Mouse (Mus musculus) heart, adult 11 months (tissue): ENCODE results near the gene Tmco1.
A peak's percentile ranks its signal among the peaks of the same experiment; 100 is the strongest.
"Not testable (repeated sequence)": the region's sequence is repeated elsewhere in the genome, so short reads cannot be mapped to it uniquely, and the experiment has no call there.

Experiments used
- DNase-seq: peaks from one replicate; pipeline ENCODE4 v3.0.0; 2022

Gene Tmco1

DNA sequence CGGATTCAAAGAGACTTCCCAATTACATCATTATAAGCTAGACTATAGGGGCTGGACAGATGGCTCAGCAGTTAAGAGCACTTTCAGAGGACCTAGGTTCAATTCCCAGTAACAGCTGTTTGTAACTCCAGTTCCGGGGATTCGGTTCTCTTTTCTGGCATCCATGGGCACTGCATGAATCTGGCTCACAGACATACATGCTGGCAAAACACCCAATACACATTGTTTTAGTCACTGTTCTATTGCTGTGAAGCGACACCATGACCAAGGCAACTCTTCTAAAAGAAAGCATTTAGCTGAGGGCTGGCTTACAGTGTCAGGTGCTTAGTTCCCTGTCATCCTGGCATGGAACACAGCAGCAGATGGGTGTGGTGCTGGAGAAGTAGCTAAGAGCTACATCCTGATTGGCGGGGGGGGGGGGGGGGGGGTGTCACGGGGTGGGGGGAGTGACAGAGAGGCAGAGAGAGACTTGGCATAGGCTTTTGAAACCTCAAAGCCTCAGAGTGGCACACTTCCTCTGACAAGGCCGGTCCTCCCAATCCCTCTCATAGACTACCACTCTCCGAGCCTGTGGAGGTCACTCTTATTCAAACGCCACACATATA, 31.1 kb downstream of the Tmco1 start:
- peak; percentile 93 for DNase-seq

GRCm38 (mm10) chr1:167340111-167340787, 32.1 kb downstream of the Tmco1 start:
- no peak for DNase-seq

DNA sequence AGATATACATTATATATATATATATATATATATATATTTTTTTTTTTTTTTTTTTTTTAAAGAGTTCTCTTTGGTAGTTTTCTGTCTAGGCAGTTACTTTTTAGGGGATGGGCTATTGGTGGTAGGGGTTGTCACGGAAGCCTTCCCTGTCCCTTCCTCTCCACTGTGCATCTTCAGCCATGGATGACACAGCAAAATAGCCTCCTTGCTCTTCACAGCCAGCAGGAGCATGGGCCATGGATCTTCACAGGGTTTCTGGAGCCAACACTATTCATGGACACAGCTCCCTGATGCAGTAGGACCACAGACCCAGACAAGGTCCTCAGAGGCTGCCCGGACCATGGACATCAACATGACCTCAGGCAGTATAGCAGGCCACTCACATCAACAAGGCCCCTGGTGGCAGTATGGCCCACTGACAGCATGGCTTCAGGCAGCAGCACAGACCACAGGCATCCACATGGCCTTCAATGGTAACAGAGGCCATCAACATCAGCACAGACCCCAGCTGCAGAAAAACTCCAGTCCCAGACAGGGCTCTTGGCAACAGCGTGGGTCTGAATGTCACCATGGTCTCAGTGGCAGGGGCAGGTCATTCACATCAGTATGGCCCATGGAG, 32.8 kb downstream of the Tmco1 start:
- DNase-seq = no peak

DNA sequence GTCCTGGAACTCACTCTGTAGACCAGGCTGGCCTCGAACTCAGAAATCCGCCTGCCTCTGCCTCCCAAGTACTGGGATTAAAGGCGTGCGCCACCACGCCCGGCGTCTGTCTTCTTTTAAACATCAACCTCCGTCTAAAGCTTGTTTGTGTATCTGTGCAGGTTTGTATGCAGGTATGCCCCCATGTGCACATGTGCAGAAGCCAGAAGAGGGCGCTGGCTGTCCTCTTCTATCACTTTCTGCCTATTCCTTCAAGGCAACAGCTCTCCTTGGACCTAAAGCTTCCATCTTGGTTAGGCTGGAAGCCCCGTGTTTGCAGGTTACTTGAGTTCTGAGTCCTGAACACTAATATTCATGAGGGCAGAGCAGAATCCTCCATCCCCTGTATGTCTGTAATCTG, 34.7 kb downstream of the Tmco1 start:
- no peak for DNase-seq

DNA sequence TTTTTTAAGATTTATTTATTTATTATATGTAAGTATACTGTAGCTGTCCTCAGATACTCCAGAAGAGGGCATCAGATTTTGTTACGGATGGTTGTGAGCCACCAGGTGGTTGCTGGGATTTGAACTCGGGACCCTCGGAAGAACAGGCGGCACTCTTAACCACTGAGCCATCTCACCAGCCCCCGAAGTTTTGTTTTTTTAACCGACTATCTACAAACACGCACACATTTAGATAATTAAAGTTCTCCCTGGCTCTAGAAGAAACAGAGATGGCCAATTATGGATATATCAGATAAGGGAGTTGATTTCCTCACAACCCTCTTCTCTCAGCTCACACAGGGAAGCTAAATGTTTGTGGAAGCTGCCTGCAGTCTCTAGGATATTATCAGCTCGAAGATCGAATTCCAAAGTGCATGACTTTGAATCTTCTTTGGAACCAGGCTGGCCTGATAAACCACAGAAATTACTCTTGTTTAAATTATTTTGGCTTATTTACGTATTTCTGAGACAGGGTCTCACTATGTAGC, 37.9 kb downstream of the Tmco1 start:
- not testable (repeated sequence) for DNase-seq

DNA sequence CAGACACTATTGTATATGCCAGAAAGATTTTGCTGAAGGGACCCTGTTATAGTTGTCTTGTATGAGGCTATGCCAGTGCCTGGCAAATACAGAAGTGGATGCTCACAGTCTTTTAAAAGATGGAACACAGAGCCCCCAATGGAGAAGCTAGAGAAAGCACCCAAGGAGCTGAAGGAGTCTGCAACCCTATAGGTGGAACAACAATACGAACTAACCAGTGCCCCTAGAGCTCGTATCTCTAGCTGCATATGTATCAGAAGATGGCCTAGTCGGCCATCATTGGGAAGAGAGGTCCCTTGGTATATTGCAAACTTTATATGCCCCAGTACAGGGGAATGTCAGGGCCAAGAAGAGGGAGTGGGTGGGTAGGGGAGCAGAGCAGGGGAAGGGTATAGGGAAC, 41.0 kb downstream of the Tmco1 start:
- DNase-seq = not testable (repeated sequence)

GRCm38 (mm10) chr1:167349815-167350596, 41.8 kb downstream of the Tmco1 start, which contains the start of gene Aldh9a1:
Aldh9a1 (plus strand) TSS chr1:167349991.
- DNase-seq = peak; percentile 100

GRCm38 (mm10) chr1:167350597-167351415, 42.6 kb downstream of the Tmco1 start:
- no peak for DNase-seq

GRCm38 (mm10) chr1:167352403-167352802, 44.2 kb downstream of the Tmco1 start:
- no peak for DNase-seq

GRCm38 (mm10) chr1:167357387-167357786, 49.2 kb downstream of the Tmco1 start:
- DNase-seq = no peak

DNA sequence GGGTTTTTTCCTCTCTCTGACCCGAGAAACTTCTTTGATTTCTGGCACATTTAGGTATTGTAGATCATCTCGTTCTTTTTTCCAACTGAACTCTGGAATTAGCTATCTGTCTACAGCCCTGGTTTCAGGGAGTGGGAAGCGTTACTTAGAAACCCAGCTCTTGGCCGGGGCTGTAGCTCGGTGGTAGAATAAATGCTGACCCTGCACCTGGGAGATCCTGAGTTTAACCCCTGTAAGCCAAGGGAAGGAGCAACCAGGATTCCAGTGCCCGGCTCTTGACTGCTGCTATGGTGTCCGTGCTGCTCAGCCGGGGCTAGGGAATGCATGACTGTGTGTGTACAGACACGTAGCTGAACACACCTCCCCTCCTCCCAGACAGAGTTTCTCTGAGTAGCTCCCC, 50.6 kb downstream of the Tmco1 start:
- no peak for DNase-seq

DNA sequence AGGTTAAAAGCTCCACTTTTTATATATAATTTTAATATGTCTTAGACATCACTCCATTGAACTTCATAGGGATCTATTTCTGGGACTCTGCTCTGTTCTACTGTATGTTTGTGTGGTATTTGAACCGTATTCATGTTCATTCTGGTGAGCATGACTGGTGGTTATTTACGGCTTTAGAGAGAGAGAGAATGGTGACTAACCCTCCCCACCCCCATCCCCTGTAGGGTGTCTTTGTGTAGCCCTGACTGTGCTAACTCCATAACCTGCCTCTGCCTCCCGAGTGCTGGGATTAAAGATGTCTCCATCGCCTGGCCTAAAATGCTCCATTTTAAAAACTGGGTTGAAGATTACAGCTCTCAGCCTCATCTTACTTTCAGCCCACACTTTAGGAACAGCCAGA, 52.1 kb downstream of the Tmco1 start:
- no peak for DNase-seq

DNA sequence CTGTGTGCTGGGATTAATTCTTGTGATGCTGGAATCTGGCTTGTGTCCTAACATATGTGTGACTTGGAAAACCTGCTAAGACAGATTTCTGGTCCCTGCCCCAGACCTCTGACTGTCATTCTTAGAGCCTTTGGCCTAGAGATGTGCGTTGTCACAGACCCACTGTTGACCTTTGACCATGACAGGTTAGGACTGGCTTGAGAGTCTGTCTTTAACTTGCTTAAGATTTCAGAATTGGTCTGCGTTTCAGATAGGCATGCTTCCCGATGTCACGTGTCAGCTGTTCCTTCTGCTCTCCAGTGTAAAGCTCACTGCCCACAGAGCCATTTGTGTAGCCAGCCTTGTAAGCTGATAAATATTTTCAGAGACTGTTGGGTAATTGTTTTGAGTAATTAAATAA, 54.6 kb downstream of the Tmco1 start:
- no peak for DNase-seq

DNA sequence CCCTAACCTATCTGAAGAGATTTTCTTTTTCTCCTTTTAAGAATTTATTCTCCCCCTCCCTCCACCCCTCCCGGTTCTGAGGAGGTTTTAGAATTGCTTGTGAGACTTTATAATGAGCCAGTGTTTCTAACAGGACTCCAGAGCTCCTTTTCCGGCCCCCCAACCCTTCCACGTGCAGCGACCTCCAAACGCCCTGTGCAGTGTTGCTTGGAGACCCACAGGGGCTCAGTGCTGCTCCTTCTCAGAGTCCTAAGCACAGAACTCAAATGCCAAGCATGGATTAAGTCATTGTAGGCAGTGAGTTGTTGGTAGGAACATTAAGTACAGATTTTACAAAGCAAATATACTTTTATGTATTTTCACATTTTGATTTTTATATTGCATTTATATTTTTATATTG, 55.1 kb downstream of the Tmco1 start:
- no peak for DNase-seq

DNA sequence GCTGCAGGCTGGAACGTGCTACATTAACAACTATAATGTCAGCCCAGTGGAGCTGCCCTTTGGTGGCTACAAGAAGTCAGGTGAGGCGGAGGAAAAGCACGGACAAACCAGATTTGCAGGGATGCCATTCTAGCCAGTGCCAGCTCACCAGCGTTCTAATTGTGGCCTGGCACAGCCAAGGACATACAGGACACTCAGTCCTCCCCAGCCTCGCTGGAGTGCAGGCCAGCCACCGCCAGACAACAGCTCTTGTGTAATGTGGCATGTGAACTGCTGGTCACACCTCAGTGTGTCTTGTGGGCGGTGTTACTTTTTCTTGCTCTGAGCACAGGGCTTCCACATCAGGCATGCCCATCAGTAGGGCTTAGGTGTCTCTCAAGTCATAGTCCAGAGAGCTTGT, 57.6 kb downstream of the Tmco1 start:
- peak; percentile 97 for DNase-seq

- no peak for DNase-seq
Observed at GRCm38 (mm10) chr1:167366621-167367020, 58.4 kb downstream of the Tmco1 start.

DNA sequence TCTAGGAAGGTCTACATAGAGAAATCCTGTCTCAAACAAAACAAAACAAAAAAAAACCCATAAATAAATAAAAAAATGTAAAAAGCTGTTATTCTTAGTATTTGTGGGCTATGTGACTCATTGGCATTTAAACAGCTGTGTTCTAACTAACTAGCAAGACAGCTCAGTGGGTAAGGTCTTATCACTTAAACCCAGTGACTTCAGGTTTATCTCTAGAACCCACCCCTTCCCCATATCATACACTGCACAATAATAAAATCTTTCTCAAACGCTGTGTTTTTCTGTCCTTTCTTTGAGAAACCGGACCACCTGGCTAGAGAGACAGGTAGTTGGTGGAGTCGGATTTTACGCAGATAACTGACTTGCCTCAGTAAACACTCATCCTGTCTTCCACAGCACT, 59.8 kb downstream of the Tmco1 start:
- no peak for DNase-seq

DNA sequence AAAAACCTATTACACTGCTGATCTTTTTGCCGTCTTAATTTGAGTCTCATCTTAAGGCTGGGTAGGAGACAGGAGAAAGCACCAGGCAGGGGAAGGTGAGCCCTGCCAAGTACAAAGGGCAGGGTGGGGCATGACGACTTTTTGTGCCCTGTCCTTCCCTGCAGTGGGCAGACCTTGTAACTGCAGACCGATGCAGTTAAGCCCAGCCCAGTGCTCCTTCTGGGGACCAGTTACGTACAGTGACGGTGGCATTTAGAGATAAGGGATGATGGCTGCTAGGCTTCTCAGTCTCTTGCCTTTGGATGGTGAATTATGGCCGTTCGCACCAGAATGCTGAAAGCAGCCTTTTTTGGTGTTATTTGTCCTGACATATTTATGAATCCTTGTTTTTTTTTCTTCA, 60.3 kb downstream of the Tmco1 start:
- no peak for DNase-seq

GRCm38 (mm10) chr1:167369905-167370304, 61.7 kb downstream of the Tmco1 start:
- DNase-seq = peak; percentile 97

- peak; percentile 75 for DNase-seq
Observed at GRCm38 (mm10) chr1:167372739-167373138, 64.6 kb downstream of the Tmco1 start.

DNA sequence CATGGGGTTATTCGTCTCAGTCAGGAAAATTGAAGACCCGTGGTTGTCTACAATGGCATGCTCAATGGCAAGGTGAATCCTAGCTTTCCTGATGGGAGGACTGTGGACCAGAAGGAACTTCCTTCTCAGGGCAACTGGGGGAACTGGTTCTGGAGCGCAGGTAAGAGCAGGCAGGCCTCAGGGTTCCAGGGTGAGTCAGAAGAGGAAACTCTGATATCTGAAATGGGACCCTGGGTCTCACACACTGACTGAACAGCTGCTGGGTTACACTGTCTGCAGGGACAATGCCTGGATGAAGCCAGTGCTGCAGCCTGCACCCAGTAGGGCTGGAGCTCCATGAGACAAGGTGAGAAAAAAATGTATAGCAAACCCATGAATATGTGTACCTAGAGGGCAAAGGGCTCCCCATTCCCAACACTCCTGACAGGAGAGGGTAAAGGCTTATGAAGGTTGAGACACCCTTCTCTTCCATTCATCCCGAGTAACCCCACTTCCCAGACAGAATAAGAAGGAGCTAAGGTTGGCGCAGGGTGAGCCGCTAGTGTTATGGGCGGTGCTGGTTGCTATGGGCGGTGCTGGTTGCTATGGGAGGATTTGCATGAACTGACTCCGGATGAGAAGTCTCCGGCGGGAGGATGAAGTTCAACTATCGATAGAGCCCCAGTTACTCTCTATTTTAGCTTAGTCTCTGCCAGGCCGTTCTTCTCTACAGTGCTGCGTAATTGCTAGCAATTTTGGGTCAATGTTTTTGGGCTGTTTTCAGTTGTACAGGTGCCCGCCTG, 66.0 kb downstream of the Tmco1 start:
- DNase-seq = peak; percentile 94

DNA sequence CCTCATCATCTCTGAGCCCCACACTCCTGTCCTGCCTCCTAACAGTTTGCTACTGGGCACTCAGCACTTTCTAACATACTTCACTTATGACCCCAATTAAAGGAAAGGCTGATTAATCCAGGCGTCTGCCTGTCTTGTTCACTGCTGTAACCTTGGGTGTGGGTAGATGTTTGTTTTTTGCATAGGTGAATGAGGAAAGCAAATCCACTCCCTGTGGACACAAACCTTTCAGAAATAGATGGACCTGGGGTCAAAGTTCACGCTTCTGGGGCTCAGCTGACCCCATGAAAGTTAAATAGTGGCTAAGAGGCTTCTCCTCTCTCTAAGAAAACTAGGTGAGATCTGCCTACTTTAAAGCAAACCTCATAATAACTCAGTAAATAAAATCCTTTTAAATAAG, 66.8 kb downstream of the Tmco1 start:
- DNase-seq = no peak
